Mouse (Mus musculus) heart, adult 2 months (tissue): ENCODE measurements around the gene Olfr1175-ps.

ENCODE experiments used
- CTCF ChIP-seq: fragments of 200-600 bp; IDR thresholded peaks from 2 replicates; pipeline ENCODE4 v1.8.1; 2022; ENCODE audit warnings: antibody characterized with exemption, mild to moderate bottlenecking, moderate library complexity
- EP300 ChIP-seq: fragments of 200-500 bp; IDR thresholded peaks from 2 replicates; pipeline ENCODE4 v1.6.1; 2011; ENCODE audit warnings: low read depth, low read length, control low read depth; ENCODE audit not compliant: insufficient read depth
- POLR2A ChIP-seq: fragments of 200-500 bp; IDR thresholded peaks from 2 replicates; pipeline ENCODE4 v1.6.1; 2011; ENCODE audit warnings: mild to moderate bottlenecking, low read depth, low read length, control low read depth; ENCODE audit not compliant: insufficient read depth

- TF ChIP-seq POLR2A (no peak), CTCF (no peak), EP300 (no peak)
Observed at GRCm38 (mm10) chr2:88315035-88315434, 12.0 kb downstream of the Olfr1175-ps start, which contains the start of gene Olfr1174-ps.
